Mouse (Mus musculus): ENCODE measurements at regions not wholly inside any gene's neighbourhood (a gene's known extent, or its start where the extent isn't known, plus 50 kb on each side); places are given as distances from the start of the nearest gene placed in this dataset.

DNA sequence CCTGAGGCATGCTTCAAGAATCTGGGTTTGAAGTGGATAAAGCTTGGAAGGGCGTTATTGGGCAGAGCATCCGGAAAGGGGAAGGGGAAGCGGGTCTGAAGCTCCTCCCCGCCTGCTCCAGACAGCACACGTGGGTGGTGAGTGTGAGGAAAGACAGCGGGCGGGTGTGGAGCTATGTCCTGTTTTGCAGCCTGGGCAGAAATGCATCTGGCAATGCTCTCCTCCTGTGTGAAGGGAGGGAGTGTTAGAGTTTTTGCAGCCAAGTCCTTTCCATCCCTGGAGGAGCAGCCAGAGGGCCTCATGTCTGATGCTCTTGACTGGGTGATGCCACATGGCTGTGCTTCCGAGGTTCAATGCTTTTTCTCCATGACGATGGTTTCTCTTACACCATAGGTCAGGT, 73.4 kb upstream of the Fndc3a start:
- no peak for DNase-seq (ENCODE audit: low read depth, low spot score)

DNA sequence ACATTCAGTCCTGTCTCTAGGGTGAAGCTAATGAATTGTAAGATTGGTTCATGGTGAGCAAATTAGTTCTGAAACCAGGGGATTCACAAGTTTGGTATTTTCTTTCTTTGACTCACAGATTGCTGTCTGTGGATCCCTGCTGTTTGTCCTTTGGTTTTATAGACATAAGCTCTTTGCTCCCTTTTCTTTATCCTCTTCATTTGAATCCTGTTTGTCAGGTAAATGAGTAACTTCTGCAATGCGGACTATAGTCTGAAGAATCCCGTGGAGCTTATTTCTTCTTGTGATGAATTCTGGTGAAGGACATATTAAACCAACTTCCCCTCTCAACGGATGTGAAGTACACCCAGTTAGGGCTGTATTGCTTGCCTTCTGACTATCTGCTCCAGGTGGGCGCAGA, 69.6 kb upstream of the Fndc3a start:
- no peak for DNase-seq (ENCODE audit: low read depth, low spot score)

DNA sequence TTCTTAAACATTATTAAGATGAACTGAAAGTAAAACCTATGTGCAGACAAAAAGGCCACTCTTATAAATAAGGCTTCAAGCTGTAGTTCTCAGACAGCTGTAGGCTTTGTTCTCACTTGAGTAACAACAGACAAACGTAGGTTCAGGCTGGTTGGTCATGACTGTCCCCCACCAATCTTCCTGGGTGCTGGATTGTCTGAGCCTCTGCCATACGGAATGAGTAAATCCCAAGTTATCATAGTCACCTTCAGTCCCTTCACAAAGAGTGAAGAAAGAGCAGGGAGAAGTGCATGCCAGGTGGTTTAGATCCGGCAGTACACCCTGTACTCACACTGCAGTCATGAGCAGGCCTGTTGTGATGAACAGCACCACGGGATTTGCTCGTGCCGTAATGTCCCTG, 69.0 kb upstream of the Fndc3a start:
- no peak for DNase-seq (ENCODE audit: low read depth, low spot score)

DNA sequence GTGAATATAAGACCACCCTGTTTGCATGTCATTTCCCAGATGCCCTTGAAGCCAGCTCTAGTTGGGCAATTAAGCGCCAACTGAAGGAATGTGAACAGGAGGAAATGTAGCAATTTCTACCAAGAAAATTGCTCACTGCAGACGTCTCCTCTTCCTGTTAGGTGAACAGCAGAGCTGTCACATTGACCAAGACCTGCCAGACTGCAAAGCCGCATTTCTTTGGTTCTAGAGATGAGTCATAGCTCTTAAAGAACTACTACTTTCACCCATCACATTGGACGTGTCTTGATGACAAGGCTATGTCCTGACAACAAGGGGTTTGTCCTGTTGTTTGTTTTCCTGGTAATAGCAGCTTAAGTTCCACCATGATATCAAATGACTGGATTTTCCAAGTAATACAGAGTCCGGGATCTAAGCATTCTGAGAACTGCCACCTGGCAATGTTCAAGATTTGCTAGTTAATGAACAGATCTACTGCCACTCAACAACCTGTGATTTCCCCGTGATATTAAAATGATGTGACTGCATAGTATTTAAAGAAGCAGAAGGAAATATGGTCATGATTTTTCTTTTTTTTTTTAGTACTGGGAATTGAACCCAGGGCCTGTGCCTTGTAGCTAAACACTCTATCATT, 68.2 kb upstream of the Fndc3a start:
- DNase-seq (ENCODE audit: low read depth, low spot score): no peak

DNA sequence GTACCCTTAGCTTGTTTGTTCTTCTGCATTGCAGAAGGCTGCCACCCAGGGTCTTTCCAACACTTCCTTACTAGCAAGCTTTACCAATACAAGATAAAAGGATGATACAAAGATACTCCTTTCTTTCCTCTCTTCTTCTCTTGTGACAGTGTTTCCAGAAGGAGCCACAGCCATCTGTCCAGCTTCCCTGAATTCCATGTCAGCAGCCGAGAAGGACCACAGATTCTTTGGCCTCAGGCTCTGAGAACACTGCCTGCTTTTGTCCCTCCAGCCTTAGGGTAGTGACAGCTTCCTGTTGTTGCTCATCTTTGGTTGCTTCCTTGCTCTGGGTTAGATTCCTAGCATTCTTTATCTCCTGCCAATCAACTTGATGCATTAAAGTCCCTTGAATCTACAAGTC, 60.4 kb upstream of the Fndc3a start:
- DNase-seq (ENCODE audit: low read depth, low spot score): no peak

GRCm38 (mm10) chr14:72760123-72760522, 50.3 kb upstream of the Fndc3a start:
- no peak for DNase-seq (ENCODE audit: low read depth, low spot score)
